Mouse (Mus musculus): ENCODE data around the gene H2-Oa. TPM values are rescaled to one million over a fixed set of nuclear protein-coding genes. Genes with fewer than 3 reads are reported as not detected.

The H2-Oa gene
- polyA plus RNA-seq, 1 experiment from 2014 or later, result 0.79 TPM

DNA sequence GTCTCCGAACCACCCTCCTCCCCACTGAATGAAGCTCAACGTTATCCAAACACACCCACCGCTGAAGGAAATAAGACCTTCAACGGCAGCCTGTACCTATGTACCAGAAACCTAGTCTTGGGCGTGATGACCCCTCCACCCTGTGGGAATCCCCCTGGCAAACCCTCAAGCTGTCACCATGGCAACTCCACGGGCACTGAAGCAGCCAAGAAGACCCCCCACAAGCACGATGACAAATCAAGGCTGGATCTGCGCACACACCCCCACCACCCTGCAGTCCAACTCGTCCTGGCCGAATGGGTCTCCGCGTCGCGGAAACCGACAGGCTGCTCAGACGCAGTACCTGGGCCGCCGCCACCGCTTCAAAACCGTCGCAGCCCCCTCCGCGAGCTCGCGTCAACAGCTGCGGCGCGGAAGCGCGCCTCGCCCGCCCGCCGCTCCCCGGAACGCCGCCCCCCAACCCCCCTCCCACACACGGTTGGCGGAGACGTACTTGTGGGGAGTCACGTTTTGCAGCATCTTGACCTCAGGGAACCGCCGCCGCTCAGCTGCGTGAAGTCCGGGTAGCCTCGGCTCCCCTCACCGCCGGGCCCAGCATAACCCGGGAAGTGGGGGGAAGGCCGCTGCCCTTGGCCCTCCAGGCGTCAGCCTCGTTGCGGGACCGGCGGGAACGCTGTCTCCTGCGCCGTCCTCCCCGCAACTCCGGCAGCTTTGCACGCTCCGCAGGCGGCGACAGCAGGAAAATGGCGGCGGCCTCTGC lies 26.2 kb downstream of the H2-Oa start:
- Histone ChIP-seq H3K4me2 (peak overlapping the region; percentile 83), H3K27ac (peak overlapping the region; percentile 99), H3K27me3 (no peaks in the 10 kb centered on the region), H3K36me3 (peaks cover 47% of the 10 kb centered on the region), H3K9me3 (no peaks in the 10 kb centered on the region), H3K4me3 (peak overlapping the region; percentile 81), H3K9ac (peak overlapping the region; percentile 69), H3K4me1 (peaks cover 28% of the 10 kb centered on the region)
- under 1% methylated on average over 66 of the region's 67 CpGs for WGBS
- no peak for ATAC-seq (ENCODE audit: insufficient number of reproducible peaks, low FRiP score, low TSS enrichment, low read depth)

DNA sequence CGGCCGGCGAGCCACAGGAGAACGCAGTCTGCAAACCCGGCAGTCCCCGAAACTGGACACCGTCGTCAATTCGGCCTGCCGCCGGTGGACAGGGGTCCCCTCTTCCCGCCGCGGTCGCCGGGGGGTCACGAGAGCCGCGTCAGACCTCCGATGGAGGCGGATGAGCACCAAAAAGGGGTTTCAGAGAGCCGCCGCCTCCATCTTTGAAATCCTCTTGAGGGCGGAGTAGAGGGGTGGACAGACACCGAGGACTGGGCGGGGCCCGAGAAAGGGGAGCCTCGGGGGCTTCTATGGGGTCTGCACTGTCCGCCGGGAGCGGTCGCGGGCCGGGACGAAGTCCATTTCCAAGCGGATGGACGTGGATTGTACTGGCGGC lies 26.7 kb downstream of the H2-Oa start:
- peak overlapping the region; percentile 81 for H3K4me3 ChIP-seq
- peak overlapping the region; percentile 99 for H3K27ac ChIP-seq
- H3K9ac ChIP-seq, result peak overlapping the region; percentile 69
- 0% methylated on average over 38 of the region's 38 CpGs for WGBS
- H3K4me2 ChIP-seq, result peak overlapping the region; percentile 83
- no peaks in the 10 kb centered on the region for H3K9me3 ChIP-seq
- no peaks in the 10 kb centered on the region for H3K27me3 ChIP-seq
- peaks cover 41% of the 10 kb centered on the region for H3K36me3 ChIP-seq
- no peak; the same call in 1 of the 2 replicates for ATAC-seq (ENCODE audit: insufficient number of reproducible peaks, low FRiP score, low TSS enrichment, low read depth)
- H3K4me1 ChIP-seq, result peaks cover 29% of the 10 kb centered on the region

DNA sequence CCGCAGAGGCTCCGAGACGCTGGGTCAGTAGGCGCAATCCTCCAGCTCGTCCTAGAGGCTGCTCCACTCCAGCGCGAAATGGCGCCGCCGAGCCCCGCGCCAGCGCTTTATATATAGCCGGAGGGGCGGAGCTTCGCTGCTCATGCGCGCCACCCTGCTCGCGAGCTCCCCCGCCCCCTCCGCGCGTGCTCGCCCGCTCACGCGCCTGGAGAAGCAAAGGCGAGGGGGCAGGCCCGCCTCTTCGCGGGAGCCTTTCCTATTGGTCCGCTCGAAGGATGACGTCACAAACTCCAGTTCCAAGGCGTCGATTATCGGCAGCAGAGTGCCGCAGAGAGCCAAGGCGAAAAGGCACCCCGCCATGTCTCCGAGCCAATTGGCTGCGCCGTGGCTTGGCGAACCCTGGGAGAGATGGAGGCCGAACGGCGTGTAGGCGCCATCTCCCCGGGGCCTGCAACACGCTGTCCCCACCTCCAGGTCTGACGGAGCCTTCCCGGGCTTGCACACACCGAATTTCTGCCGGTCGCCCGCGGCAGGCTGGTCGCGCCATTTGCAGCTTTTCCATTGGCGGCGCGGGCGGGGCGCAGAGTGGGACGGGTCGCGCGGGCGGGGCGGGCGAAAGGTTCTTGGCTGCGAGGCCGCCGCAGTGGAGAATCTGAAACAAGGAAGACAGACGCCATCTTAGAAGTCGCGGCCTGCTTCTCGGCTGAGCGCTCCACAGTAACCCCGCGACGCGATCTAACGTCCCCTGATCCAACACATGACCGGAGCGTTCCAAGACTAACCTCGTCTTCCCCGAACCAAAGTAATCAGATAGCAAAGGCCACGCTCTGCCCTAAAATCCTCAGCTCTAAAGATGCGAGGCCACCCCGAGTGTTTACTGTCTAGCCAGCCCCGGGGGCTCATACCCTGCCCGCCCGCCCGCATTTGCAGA lies 27.4 kb downstream of the H2-Oa start, which contains the start of gene H2-DMa:
Gene H2-DMa, plus strand, starts transcription at position 293 of the 931 bp plus-strand sequence.
- peak within 1 kb of the TSS; percentile 83 for H3K4me2 ChIP-seq
- ATAC-seq (ENCODE audit: insufficient number of reproducible peaks, low FRiP score, low TSS enrichment, low read depth), result peak; percentile 80
- peak within 1 kb of the TSS; percentile 85 for H3K9ac ChIP-seq
- peaks cover 34% of the 10 kb centered on the region for H3K36me3 ChIP-seq
- H3K4me1 ChIP-seq, result peaks cover 35% of the 10 kb centered on the region
- peak within 1 kb of the TSS; percentile 99 for H3K27ac ChIP-seq
- no peaks in the 10 kb centered on the region for H3K9me3 ChIP-seq
- no peaks in the 10 kb centered on the region for H3K27me3 ChIP-seq
- under 1% methylated on average over 96 of the region's 96 CpGs for WGBS
- H3K4me3 ChIP-seq, result peak within 1 kb of the TSS; percentile 81

DNA sequence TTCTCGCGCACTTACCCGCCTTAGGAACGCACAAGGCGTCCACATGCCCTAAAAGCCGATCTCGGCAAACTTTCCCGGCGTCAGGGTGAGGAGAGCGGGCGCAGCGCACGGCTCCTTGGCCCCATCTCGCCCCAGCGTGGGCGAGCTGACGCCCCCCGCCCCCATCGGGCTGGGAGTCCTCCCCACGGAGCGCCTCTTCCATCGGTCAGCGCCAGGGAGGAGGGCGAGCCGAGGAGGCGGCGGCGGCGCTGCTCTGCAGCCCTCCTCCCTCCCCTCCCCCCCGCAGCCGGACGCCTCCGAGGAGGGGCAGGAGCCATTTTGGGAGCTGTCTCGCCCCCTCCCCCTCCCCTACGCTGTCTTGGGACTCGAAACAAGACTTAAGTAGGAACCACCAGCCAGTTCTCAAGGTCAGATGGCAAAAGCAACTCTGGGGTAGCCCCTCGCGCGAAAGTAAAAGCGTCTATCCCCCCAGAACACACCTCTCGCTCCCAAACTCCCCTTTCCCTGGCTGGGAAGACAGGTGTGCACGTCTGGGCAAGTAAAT lies 28.1 kb downstream of the H2-Oa start:
- under 1% methylated on average over 39 of the region's 42 CpGs for WGBS
- H3K27ac ChIP-seq, result peak overlapping the region; percentile 99
- ATAC-seq (ENCODE audit: insufficient number of reproducible peaks, low FRiP score, low TSS enrichment, low read depth), result 0 out of 2 replicates have a peak, but pooled peaks have one; percentile 3
- H3K36me3 ChIP-seq, result peaks cover 27% of the 10 kb centered on the region
- H3K9me3 ChIP-seq, result no peaks in the 10 kb centered on the region
- H3K27me3 ChIP-seq, result no peaks in the 10 kb centered on the region
- peak overlapping the region; percentile 81 for H3K4me3 ChIP-seq
- peaks cover 30% of the 10 kb centered on the region for H3K4me1 ChIP-seq
- H3K9ac ChIP-seq, result peak overlapping the region; percentile 85
- H3K4me2 ChIP-seq, result peak overlapping the region; percentile 61

DNA sequence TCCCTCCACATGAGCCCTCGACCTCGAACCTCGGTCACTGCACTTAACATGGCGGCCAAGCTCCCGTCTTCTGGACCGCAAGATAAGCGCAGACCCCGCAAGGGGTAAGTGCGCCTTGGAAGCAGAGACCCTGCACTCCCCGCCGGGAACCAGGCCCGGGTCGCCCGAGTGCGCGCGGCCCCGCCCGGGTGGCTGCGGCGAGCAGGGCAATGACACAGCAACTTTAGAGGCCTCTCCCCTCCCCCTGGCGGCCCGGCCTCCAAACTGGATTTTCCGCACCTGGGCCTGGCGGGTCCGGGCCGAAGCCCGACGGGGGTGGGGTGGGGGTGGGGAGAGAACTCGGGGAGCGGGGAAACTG lies 28.7 kb downstream of the H2-Oa start:
- 0% methylated on average over 31 of the region's 31 CpGs for WGBS
- Histone ChIP-seq H3K4me3 (peak overlapping the region; percentile 81), H3K9me3 (no peaks in the 10 kb centered on the region), H3K4me1 (peaks cover 24% of the 10 kb centered on the region), H3K9ac (peak overlapping the region; percentile 85), H3K27me3 (no peaks in the 10 kb centered on the region), H3K36me3 (peaks cover 22% of the 10 kb centered on the region), H3K4me2 (peak overlapping the region; percentile 61), H3K27ac (peak overlapping the region; percentile 99)
- ATAC-seq (ENCODE audit: insufficient number of reproducible peaks, low FRiP score, low TSS enrichment, low read depth), result no peak

DNA sequence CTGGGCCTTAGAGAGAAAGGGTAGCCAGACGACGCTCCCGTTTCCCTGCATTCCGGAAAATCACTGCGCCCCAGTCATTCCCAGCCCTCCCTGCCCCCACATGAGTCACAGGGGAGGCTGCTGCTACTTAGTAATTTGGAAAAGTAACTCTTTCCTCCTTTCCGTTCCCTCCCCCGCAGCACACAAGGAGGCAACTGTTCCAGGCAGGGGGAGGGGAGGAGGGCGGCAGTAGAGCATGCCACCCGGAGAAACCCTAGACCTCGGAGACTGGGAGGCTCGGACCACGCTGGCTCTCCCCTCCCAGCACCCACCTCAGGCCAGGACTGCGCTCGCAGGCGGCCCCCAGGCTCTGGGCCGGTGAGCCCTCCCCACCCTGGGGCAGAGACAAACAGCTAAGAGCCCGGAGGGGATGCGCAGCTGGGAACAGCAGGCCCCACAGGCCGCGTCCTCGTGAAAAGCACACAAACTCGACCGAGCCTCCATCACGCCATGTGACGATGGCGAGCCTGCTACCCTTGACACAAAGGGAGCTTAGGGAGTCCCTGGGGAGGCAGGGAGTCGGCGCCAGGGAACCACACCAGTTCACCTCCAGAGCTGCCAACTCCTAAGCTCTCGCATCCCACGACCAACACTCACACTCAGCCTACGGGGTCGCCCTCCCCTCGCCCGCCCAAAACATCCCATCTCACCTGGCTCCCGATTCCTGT lies 29.2 kb downstream of the H2-Oa start:
- Histone ChIP-seq H3K9ac (peak overlapping the region; percentile 85), H3K27me3 (no peaks in the 10 kb centered on the region), H3K27ac (peak overlapping the region; percentile 99), H3K4me2 (peak overlapping the region; percentile 61), H3K4me3 (peak overlapping the region; percentile 81), H3K9me3 (no peaks in the 10 kb centered on the region), H3K36me3 (peaks cover 22% of the 10 kb centered on the region), H3K4me1 (peaks cover 23% of the 10 kb centered on the region)
- peak; percentile 61 for ATAC-seq (ENCODE audit: insufficient number of reproducible peaks, low FRiP score, low TSS enrichment, low read depth)
- under 1% methylated on average over 35 of the region's 35 CpGs for WGBS

DNA sequence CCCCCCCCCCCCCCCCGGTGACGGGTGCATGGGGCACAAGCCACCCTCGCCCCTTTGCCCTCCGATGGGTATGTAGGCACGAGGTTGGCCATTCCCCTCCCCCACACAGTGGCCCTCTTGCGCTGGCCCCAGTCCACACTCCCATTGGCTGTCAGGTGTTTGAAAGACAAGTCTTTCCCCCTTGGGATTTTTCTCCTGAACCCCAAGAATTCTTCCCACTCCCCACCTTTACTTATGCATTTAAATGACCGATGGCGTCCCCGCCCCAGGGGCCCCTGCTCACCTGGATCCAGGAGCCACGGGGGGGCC lies 29.7 kb downstream of the H2-Oa start:
- Histone ChIP-seq H3K4me2 (peak overlapping the region; percentile 61), H3K4me3 (peak overlapping the region; percentile 81), H3K27me3 (no peaks in the 10 kb centered on the region), H3K27ac (peak overlapping the region; percentile 99), H3K36me3 (peaks cover 17% of the 10 kb centered on the region), H3K9me3 (no peaks in the 10 kb centered on the region), H3K9ac (peak overlapping the region; percentile 85), H3K4me1 (peaks cover 23% of the 10 kb centered on the region)
- WGBS, result 2% methylated on average over 8 of the region's 10 CpGs
- ATAC-seq (ENCODE audit: insufficient number of reproducible peaks, low FRiP score, low TSS enrichment, low read depth), result no peak

DNA sequence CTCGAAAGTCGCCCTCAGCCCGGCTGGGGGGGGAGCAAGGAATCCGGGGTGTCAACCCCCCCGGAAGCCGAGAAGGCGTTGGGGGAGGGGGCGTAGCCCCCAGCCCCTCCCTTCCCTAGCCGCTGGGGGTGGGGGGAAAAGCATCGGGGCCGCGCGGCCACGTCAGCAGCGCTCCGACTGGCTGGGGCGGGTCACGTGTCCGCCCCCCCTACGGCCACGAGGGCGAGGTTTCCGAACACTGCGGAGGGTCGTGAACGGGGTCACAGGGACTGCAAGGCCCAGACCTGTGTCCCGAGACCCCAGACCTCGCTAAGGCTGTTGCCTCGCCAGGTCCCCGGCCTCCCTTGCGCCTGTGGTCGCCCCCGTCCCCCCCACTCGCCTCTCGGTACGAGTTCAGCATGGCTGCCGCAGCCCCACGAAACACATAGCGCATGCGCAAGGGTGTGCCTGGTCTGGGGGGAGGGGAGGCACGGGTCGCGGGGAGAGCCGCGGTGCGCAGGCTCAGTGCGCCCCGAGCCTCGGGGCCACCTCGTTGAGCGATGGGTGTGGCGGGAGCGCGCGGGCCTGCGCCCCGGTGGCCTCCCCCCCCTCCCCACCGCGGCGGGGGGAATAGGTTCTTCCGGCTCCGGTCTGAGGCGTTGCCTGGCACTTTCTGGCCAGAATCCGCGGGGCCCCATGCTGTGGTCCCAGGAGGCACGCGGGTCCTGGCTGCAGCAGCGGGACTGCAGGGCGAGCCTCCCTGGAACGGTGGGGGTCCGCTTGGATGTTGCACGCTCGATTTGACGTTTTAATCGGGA lies 30.2 kb downstream of the H2-Oa start, which contains the start of gene Brd2:
Gene Brd2, minus strand, starts transcription at position 447 of the 797 bp plus-strand sequence.
- under 1% methylated on average over 71 of the region's 75 CpGs for WGBS
- Histone ChIP-seq H3K27ac (peak within 1 kb of the TSS; percentile 99), H3K4me3 (peak within 1 kb of the TSS; percentile 81), H3K9ac (peak within 1 kb of the TSS; percentile 85), H3K4me1 (peaks cover 24% of the 10 kb centered on the region), H3K4me2 (peak within 1 kb of the TSS; percentile 61), H3K27me3 (no peaks in the 10 kb centered on the region), H3K36me3 (peaks cover 12% of the 10 kb centered on the region), H3K9me3 (no peaks in the 10 kb centered on the region)
- ATAC-seq (ENCODE audit: insufficient number of reproducible peaks, low FRiP score, low TSS enrichment, low read depth), result peak; percentile 66

DNA sequence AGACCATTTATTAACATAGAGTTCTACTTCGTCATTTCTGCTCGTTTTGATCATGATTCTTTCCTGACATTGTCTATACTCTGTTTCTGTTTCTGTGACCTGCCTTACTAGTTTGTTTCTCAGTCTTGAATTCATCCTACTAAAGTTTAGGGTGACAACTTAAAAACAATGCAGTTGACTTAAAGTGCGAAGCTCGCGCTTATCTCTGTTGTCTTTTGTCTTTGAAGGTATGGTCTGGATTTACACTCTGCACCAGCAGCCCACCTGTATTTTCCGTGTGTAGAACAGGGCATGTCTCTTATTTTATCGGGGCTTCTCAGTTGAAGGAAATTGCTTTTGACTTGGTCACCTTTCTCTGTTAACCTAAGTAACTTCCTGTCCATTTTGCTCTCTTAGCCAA lies 31.0 kb downstream of the H2-Oa start:
- WGBS, result under 1% methylated on average over 7 of the region's 7 CpGs
- H3K27me3 ChIP-seq, result no peaks in the 10 kb centered on the region
- peak overlapping the region; percentile 81 for H3K4me3 ChIP-seq
- no peak for ATAC-seq (ENCODE audit: insufficient number of reproducible peaks, low FRiP score, low TSS enrichment, low read depth)
- H3K4me2 ChIP-seq, result peak overlapping the region; percentile 61
- H3K4me1 ChIP-seq, result peaks cover 29% of the 10 kb centered on the region
- H3K36me3 ChIP-seq, result peaks cover 11% of the 10 kb centered on the region
- H3K9ac ChIP-seq, result peak overlapping the region; percentile 85
- peak overlapping the region; percentile 99 for H3K27ac ChIP-seq
- H3K9me3 ChIP-seq, result no peaks in the 10 kb centered on the region

DNA sequence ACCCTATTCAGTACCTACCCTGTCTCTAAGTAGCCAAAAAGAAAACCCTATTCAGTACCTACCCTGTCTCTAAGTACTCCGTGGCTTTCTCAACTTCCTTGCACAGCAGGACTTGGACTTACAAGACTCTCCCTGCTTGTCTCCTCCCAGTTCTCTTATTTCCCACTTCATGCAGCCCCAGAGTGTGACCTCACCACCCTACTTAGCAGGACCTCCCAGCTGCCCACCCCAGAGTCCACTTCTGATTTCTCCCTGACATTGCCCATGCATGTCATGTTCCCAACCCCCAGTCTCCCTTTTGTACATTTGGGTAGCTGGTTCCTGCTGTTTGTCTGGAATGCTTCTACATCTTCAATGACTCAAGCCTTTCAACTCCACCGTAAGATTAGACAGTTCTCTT lies 31.4 kb downstream of the H2-Oa start:
- H3K9ac ChIP-seq, result peak overlapping the region; percentile 85
- H3K36me3 ChIP-seq, result peaks cover 7% of the 10 kb centered on the region
- peaks cover 32% of the 10 kb centered on the region for H3K4me1 ChIP-seq
- no peaks in the 10 kb centered on the region for H3K9me3 ChIP-seq
- ATAC-seq (ENCODE audit: insufficient number of reproducible peaks, low FRiP score, low TSS enrichment, low read depth), result no peak
- H3K27me3 ChIP-seq, result no peaks in the 10 kb centered on the region
- WGBS, result 2% methylated on average over 2 of the region's 2 CpGs
- peak overlapping the region; percentile 81 for H3K4me3 ChIP-seq
- peak overlapping the region; percentile 61 for H3K4me2 ChIP-seq
- H3K27ac ChIP-seq, result peak overlapping the region; percentile 99
